Mouse (Mus musculus) ovary, postnatal 36 days (tissue): ENCODE data around the gene Zmynd8.

Experiments
- DNase-seq: peaks from one replicate; pipeline ENCODE4 v3.0.0; 2022; ENCODE audit warnings: low spot score, mixed read lengths

Zmynd8 gene

DNA sequence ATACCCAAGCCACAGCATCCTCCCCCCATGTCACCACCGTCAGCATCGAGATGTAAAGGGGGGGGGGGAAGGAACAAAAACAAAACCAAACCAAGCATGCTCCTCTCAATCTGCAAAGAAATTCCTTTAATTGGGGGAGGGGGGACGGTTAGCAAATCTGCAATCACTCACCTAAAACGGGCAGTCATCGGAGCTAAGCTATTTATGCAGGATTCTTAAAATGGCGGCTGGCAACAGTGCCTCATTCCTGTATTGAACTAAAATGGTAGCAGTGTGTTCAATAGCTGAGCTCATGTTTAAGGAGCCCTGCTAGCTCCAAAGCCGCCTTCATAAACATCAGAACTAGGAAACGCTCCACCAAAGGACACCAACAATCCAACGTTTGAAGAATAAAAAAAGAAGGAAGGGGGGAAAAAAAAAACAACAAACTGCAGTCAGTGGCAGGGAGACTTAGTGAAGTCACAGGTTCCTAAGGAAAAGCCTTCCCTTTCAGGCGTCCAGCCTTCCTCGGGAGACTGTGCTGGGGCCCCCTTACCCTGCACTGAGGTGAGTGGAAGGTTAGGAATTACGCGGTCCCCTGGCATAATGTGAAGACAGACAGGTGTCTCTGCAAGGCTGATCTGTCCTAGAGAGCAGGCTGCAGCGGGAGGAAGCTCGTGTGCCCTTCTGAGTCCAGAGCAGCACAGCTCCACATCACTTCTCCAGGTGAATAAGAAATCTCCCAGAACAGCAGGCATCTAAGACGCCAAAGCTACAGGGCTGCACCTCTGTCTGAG, 19.2 kb downstream of the Zmynd8 start:
- no peak for DNase-seq

DNA sequence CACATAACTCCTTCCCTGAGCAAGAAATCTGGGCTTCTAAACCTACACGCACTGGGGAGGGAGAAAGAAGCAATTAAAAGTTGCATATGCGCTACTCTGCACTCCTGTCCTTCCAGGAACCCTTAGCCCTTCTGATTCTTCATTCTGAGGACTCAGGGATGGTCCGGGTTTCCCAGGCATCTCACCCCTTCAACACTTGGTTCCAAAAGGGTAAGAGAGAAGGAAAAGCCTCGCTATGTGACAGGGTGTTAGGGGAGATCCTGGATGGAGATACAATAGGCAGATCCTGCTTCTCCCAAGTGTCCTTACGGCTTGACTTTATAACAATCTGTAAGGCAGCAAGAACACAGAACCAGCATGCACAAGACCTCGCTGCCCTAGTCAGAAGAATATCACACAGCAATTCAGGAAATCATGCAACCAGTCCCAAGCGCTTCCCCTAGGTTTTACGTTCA, 19.9 kb downstream of the Zmynd8 start:
- no peak for DNase-seq

DNA sequence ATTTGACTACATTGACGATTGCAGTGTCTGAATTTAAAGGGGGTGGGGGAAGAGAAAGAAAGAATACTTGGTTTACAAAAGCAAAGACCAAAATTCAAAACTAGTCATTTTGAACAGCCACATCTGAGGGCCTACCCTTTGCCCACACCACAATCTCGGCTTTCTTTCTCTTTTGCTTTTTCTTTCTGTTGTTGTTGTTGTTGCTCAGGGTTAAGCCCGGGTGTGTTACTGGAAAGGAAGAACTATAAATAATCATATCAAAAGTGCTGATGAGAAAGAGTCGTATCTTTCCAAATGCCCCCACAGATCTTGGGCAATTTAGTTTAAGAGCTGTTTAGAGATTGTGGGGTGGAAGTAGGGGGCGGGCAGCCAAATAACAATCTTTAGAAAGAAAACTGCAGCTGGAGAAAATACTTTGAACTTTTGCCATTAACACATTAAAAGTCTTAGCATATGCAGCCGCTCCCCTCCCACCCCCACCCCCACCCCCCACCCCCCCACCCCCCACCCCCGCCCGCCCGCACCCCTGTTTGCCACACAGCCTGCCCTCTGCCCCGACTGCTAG, 20.7 kb downstream of the Zmynd8 start:
- no peak for DNase-seq

- no peak for DNase-seq
These were observed 21.6 kb downstream of the Zmynd8 start for GRCm38 (mm10) chr2:165877180-165877579.

GRCm38 (mm10) chr2:165876201-165876918, 22.5 kb downstream of the Zmynd8 start:
- DNase-seq, result no peak

DNA sequence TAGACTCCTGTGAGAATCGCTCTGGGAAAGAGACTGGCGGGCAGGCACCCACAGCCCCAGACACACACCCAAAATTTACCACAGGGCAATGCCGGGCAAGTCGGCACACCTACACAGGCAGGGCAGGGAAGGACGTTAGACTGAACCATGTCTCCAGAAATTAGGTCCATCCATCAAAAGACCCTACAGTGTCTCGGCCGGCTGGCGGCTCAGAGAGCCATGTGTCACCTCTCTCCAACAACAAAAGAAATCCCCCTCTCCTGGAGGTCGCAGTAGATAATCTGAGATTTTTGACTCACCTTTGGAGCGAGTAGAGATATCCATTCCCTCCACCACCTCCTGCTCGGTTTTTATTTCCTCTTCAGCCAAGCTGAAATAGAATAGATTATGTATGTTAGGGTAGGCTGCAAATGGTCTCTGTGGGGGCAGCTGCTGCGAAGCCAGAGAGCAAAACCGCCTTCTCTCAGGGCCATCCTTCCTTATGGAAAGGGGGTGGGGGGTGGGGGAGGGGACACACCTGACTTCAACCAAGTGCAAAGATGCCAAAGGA, 23.3 kb downstream of the Zmynd8 start:
- DNase-seq, result no peak

DNA sequence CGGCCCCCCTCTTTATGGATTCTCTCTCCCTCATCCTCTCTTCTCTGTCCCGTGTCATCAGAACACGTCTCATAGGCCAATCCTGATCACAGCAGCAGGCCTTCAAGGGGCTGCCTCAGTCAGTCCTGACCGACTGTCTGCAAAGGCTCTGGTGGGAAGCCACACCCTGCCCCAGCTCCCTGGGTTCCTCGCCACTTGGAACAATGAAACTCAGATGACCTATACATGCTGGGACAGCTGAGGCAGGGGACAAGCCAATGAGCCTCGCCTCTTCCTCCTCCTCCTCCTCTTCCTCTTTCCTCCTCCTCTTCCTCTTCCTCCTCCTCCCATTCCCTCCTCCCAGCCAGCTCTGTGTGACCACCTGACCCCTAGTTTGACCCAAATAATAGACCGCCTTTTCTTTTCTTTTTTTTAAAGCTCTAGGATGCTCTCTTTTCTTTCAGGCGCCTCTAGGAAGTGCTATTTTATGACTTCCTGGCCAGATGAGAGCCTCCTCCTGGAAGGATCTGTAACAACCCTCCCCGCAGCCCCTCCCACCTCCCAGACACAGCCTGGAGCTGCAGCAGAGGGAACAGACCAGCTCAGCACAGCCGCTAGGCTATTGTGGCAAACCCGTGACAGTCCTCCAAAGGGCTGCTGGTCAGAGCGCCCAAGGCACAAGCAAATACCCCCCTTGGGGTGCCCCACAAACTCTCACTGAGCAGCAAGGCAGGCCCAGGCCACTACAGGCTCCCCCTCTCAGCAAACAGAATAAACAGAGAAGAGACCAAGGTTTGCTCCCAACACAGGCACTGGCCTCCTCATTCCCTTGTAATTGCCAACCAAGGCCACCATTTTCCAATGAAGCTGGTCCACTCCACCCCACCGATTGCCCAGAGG, 24.1 kb downstream of the Zmynd8 start:
- peak; percentile 66 for DNase-seq

DNA sequence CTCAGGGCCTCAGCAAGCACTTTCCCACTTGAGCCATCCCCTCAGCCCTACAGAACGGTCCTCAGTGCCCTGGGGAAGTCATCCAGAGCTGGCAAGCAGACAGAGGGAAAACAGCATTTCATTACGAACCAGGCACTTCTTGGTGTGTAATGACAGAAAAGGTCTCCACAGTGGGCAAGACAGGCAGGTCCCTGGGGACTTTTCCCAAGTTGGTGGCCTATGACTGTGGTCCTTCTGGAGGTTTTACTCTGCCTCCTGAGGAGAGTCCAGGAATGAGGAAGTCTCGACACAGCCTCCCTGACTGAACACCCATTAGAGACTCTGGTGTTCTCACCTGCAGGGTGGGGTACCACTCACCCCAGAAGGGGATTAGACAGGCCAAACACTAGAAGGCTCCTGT, 25.0 kb downstream of the Zmynd8 start:
- no peak for DNase-seq

GRCm38 (mm10) chr2:165873196-165873595, 25.6 kb downstream of the Zmynd8 start:
- no peak for DNase-seq

GRCm38 (mm10) chr2:165869257-165869656, 29.6 kb downstream of the Zmynd8 start:
- DNase-seq, result no peak

DNA sequence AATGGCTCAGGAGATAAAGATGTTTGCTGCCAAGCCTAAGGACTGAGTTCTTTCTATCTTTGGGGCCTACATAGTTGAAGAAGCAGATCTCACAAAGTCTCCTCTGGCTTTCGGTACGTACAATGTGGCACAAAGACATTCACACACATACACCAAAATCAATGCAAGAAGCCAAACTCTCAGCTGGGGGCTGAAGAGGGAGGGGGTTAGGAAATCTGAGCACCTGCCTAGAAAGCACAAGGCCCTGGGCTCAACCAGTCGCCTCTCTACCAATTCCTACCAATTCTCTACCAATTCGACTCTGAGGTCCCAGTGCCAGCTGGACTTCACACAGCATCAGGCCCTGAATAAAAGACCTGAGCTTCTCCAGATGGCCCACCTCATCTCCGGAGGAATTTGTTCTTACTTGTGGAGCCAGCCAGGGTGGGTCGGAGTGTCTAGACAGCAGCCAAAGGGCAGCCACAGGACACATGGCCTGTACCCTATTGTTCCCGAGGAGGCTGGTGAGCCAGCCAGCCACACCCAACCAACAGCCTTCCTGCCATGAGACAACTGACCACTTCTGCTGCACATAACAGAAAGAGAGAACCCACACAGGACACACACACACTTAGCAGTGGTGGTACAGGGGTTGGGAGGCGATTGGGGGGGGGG, 30.2 kb downstream of the Zmynd8 start:
- no peak for DNase-seq

GRCm38 (mm10) chr2:165867549-165867948, 31.3 kb downstream of the Zmynd8 start:
- no peak for DNase-seq

DNA sequence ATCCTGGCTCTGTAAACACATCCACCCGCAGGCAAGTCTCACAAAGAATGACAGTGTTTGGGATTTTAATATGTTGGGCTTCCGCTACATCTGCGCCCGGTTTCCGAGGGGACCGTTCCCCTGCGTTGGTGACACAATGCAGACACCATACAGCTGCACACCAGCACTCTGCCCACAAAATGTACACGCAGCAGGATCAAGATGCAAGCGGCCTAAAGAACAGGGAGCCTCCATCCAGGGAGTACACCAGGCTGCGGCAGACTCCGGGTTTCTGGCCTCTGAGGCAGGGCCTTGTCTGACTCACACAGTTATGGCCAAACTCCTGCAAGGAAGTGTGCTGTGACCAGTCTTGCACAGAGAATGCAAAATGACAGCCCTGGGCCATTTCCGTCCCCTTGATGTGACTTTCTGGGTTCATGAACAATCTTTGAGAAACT, 31.8 kb downstream of the Zmynd8 start:
- no peak for DNase-seq

DNA sequence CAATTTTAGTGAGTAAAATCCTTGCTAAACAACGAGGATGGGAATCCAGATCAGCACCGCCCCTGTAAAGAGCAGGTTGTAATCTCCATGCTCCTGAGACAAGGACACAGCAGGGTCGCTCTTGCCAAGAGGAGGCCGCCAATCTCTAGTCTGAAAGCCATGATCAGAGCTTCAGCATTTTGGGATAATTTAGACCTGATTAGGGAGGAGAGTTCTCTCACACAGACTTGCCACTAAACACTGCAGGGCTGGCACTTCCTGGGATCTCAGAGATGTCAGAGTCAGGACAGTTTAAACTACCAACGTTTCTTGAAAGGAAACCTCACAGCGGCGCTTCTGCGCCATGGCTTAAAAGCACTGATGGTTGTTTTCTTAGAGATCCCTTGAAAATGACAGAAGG, 32.4 kb downstream of the Zmynd8 start:
- DNase-seq, result no peak

DNA sequence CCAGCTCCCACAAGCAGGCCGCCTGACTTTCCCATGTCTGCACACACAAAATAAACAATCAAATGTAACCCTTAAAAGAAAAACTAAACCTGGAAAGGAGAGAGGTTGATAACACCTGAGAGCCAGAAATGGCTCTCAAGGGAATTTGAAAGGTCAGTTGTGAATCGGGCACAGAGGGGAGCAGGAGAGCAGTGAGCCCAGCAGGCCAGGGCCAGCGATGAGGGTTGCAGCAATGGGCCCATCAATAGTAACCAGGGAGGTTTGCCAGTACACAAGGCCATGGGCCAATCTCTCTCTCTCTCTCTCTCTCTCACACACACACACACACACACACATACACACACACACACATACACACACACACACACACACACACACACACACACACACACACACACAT, 34.0 kb downstream of the Zmynd8 start:
- DNase-seq, result no peak

- DNase-seq, result no peak
These were observed 36.9 kb downstream of the Zmynd8 start for GRCm38 (mm10) chr2:165861683-165862594.

- DNase-seq, result no peak
These were observed 37.7 kb downstream of the Zmynd8 start for GRCm38 (mm10) chr2:165860962-165861682.

GRCm38 (mm10) chr2:165860447-165860846, 38.4 kb downstream of the Zmynd8 start:
- DNase-seq, result no peak
